Mouse (Mus musculus): Measurements from ENCODE around the gene Fbxo8.
A peak's percentile ranks its signal among the peaks of the same experiment; 100 is the strongest.

Fbxo8 gene

DNA sequence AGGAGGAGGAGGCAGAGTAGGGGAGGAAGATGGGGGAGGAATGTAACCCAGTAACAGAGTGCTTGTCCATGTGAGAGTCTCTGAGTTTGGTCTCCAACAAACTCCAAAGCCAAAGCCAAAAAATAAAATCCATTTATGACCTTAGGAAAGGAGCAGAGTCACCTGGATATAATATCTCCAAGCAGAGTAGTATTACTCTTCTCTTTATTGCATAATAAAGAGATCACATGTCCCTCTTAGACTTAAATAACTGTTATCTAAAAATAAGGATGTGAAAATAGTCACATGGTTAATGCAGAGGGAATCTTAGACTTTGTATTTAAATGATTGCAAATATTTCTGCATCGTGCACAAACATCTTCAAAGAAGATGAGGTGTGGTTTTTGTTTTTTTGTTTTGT, 63.3 kb downstream of the Fbxo8 start:
- DNase-seq, result no peak

DNA sequence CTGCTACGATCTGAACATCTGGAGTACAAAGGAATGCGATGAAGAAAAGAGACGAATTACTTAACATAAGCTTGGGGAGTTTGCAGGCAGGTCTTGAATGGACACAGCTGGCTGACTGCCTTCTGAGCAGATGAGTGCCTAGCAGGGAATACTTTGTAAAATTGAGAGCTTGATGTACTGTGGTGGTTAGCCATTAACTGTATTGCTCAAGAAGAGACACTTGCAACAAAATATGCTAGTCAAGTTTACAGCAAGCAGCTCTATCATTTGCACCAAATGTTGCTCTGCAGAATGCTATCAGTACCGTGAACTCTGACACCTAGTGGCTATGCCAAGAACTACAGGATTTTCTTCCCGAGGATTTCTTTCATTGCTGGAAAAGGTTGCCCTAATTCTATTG, 64.1 kb downstream of the Fbxo8 start:
- DNase-seq, result peak in 1 of 2 experiments; percentile 28

GRCm38 (mm10) chr8:56616260-56616659, 65.4 kb downstream of the Fbxo8 start:
- peak in 1 of 2 experiments; percentile 54 for DNase-seq

DNA sequence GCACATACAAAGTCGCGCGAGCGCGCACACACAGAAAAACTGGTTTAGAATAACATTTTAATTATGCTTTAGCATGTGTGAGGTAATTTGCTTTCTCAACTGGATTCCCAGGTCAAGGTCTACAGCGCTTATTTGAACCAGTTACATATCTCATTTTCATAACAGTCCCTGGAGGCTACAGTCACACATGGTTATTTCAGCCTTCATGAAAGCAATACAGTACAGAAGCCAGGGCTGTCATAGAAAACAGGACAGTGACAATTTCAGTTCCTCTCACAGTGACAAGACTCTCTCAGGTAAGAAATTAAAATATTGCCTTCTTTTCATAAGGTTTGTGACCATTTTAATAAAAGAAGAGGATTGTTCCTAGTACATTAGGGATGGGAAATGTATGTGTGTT, 66.4 kb downstream of the Fbxo8 start:
- DNase-seq, result no peak

DNA sequence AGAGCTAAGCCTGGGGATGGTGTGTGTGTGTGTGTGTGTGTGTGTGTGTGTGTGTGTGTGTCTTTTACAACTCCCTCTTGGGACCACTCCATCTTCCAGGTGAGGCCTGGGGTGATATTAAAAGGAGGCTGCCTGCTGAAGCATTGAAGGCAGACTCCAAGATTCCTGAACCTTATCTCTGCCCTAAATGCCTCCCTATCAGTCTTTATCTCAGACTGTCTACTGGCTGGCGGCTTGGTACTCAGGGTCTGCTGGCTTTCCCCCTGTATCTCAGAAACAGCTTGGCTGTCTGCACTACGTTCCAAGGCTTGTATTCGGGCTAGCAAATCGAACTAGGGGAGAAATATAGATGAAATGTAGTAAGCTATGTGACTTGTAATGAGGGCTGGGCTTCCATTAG, 68.2 kb downstream of the Fbxo8 start:
- DNase-seq, result no peak

DNA sequence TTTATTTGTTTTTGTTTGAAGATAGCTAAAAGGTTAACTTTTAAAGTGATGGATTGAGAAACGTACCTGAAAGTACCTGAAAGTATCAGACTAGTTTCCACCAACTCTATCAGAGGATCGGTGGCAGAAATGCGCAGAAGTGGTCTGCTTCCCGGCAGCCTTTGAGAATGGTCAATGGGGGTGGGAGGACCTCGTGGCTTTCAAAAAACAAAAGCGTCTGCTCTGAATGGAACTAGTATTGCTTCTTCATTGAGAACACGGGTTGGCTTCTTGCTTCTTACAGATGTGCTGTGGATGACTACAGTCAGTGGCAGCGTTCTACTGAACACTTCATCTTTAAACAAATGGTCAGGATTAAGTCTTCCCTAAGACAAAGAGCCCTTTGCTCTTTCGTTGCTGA, 68.7 kb downstream of the Fbxo8 start:
- no peak for DNase-seq

DNA sequence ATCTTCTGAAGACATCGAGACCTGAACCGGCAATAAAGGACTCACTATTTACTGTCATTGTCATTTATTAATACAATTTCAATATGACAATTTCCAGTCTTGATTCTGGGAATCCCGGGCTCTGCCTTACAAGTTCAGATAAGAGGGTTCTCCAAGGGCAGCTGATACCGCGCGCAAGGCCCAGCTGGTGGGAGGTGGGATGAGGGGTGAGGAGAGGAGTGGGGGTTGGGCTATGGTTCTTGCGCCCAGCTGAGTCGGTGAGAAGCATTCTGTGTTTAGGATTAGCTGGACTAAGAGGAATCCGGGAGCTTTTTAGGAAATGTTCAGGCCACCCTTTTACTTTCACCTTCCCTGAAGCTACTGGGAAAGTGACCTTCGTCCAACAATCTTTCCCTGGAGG, 69.8 kb downstream of the Fbxo8 start:
- no peak for DNase-seq

DNA sequence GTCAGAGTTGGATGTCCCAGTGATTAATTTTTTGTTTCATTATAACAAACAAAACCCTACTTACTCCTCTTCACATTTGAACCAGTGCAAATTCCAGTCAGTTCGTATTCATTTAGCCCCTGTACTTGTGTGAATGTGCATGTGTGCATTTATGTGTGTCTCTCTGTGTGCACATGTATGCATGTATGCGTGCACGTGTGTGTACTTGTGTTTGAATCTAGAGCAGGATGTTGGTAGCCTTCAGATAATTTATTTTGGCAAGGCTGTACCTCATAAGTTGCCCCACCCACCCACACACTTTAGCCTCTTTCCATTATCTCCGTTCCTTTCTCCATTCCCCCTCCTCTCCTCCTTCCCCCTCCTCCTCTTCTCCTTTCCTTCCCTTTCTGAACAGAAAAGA, 70.2 kb downstream of the Fbxo8 start:
- no peak for DNase-seq

GRCm38 (mm10) chr8:56622470-56623024, 71.7 kb downstream of the Fbxo8 start:
- no peak for DNase-seq

DNA sequence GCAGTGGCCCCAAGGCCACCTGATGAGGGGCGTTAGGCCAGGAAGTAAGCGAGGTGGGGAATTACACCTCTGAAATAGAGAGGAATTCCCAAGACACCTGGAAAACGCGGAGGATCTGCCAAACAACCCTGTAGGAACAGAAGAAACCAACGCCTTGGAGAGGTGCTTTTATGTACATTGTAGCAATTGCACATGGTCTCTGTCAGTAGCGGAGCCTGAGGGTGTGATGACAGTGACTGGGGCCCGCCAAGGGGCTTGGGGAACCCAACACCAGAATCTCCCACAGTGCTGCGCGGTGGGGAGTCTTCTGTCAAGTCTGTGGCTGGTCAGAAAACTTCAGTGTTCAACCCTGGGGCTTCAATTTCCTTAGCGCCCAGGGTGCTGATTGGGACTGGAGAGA, 72.5 kb downstream of the Fbxo8 start:
- no peak for DNase-seq

GRCm38 (mm10) chr8:56629160-56629559, 78.3 kb downstream of the Fbxo8 start:
- no peak for DNase-seq

DNA sequence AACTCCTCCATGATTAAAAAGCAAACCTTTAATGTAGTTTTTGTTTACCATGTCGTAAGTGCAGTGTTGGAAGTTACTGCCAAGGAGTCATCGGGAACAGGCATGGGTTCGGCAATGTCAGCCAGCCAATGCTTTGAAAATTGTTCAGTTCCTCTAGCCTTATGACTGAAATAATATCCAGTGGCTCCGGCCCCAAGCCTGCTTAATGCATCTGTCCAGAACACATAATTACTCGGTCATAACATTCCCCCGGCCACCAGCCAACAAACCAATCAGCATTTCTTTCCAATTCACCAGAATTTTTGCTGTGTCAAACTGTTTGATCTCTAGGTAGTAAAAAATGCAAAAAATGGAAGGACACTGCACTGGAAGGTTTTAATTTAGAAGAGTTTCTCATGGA, 88.4 kb downstream of the Fbxo8 start:
- DNase-seq, result no peak

Measured in spleen, adult 18-20 months (tissue).